Mouse (Mus musculus): ENCODE data around the gene Mrgprx2. TPM values are rescaled to one million over a fixed set of nuclear protein-coding genes. Genes with fewer than 3 reads are reported as not detected.

The Mrgprx2 gene
- 0.03 TPM in 1 of 2 replicates, not detected in the other for polyA plus RNA-seq (2012; rRNA removed)

DNA sequence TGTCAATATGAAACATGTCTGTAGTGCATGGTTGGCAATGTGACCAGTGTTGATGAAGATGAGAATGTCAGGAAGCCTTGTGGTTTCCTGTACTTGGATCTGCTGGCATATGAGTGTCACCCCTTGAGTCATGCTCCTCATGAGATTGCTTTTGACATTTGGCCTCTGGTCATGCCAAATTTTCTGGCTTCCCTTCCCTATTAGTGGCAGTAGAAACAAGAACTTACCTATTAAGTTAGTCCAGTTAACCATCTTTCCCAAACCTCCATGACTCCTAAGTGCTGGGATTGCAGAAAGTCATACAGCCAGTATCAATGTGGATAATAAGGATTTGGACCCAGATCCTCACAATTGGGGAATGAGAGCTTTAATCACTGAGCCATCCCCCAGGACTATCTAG, at the start of gene Mrgprx2:
Mrgprx2 (minus strand) TSS at position 101 of the 400 bp plus-strand sequence.

DNA sequence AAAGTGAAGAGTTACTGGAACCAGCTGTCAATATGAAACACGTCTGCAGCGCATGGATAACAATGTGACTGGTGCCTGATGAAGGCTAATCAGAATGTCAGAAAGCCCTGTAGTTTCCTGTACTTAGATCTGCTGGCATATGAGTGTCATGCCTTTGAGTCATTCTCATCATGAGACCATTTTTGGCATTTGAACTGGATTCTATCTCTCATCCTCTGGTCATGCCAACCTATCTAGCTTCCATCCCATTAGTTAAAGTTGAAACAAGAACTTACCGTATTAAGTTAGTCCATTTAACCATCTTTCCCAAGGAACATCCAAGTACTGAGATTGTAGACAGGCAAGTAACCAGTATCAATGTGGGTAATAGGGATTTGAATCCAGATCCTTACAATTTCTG, 42.9 kb downstream of the Mrgprx2 start, which contains the start of gene Mrgprb1:
Mrgprb1 (minus strand) TSS at position 101 of the 400 bp plus-strand sequence.

Other genes starting within 250 kb of the Mrgprx2 start
- not detected in 2 replicates for gene Mrgprb8, start 110.8 kb downstream of the Mrgprx2 start, polyA plus RNA-seq (2012; rRNA removed)
- gene Mrgprb1, start 43.0 kb downstream of the Mrgprx2 start, polyA plus RNA-seq (2012; rRNA removed) = 0.06 and 0.07 TPM in 2 replicates
- 0.07 TPM in 1 of 2 replicates, not detected in the other for gene Mrgprb2, start 58.8 kb upstream of the Mrgprx2 start, polyA plus RNA-seq (2012; rRNA removed)
- not detected in 2 replicates for gene Mrgprb3, start 144.5 kb upstream of the Mrgprx2 start, polyA plus RNA-seq (2012; rRNA removed)

All from ovary, adult 2 months (tissue).